Mouse (Mus musculus) liver, embryonic 14.5 days (tissue): Measurements from ENCODE around the gene Rasgef1a. TPM values are rescaled to one million over a fixed set of nuclear protein-coding genes. Genes with fewer than 3 reads are reported as not detected.

Experiments
- ATAC-seq: fragments of 200-750 bp; cut with Nextera tagmentation; 2 replicates; pipeline ENCODE4 v1.8.0; 2017; ENCODE audit warnings: moderate number of reproducible peaks, mild to moderate bottlenecking, moderate library complexity; ENCODE audit not compliant: insufficient read depth
- DNase-seq, 3 experiments: peaks; one replicate each; pipeline ENCODE4 v3.0.0-alpha.2; 2012 to 2013; ENCODE audit warnings: low read depth in 3 of 3, low spot score in 3 of 3
- H3K27ac ChIP-seq: fragments of 300-500 bp; sonication (generic); 2 replicates; pipeline ENCODE4 v1.5.1; 2014; ENCODE audit warnings: moderate library complexity, mild to moderate bottlenecking, control low read depth, inconsistent platforms
- H3K27me3 ChIP-seq: fragments of 300-500 bp; sonication (generic); 2 replicates; pipeline ENCODE4 v1.6.1; 2014; ENCODE audit warnings: mild to moderate bottlenecking, low read length, moderate library complexity; ENCODE audit not compliant: control insufficient read depth, insufficient read depth
- H3K36me3 ChIP-seq: fragments of 300-500 bp; sonication (generic); replicated peaks from 2 replicates; pipeline ENCODE4 v1.6.1; 2014; ENCODE audit warnings: low read depth; ENCODE audit not compliant: control insufficient read depth, insufficient read depth
- H3K4me1 ChIP-seq, 2 experiments: fragments of 200-500 bp in 1 of 2; fragments of 300-500 bp in 1 of 2; sonication (generic) in 1 of 2; replicated peaks; 2 replicates each; pipeline ENCODE4 v1.6.1; 2012 to 2014; ENCODE audit warnings: antibody characterized with exemption in 1 of 2, inconsistent platforms in 1 of 2, low read length in 1 of 2; ENCODE audit not compliant: control insufficient read depth in 2 of 2, insufficient read depth in 2 of 2
- H3K4me2 ChIP-seq: fragments of 300-500 bp; sonication (generic); 2 replicates; pipeline ENCODE4 v1.6.1; 2014; ENCODE audit warnings: low read depth, mild to moderate bottlenecking, control low read depth, moderate library complexity
- H3K4me3 ChIP-seq, 2 experiments: fragments of 200-500 bp in 1 of 2; fragments of 300-500 bp in 1 of 2; sonication (generic) in 1 of 2; 2 replicates each; pipeline ENCODE4 v1.5.1; 2012 to 2014; ENCODE audit warnings: low read depth in 2 of 2, low read length in 2 of 2, mild to moderate bottlenecking in 2 of 2, control low read depth in 1 of 2, inconsistent platforms in 1 of 2, moderate library complexity in 1 of 2; ENCODE audit not compliant: insufficient read depth in 1 of 2
- H3K9ac ChIP-seq: fragments of 300-500 bp; sonication (generic); replicated peaks from 2 replicates; pipeline ENCODE4 v1.6.1; 2014; ENCODE audit warnings: mild to moderate bottlenecking, control low read depth, moderate library complexity
- H3K9me3 ChIP-seq: fragments of 300-500 bp; sonication (generic); 2 replicates; pipeline ENCODE4 v1.6.1; 2016; ENCODE audit warnings: low read length, mixed read lengths; ENCODE audit not compliant: control insufficient read depth
- CTCF ChIP-seq: IDR thresholded peaks from 2 replicates; pipeline ENCODE4 v1.5.1; 2016; ENCODE audit warnings: antibody characterized with exemption, low read depth, control low read depth
- EP300 ChIP-seq: IDR thresholded peaks from 2 replicates; pipeline ENCODE4 v1.6.1; 2016; ENCODE audit warnings: antibody characterized with exemption, low read depth
- WGBS: fragments of 180-500 bp; shearing (Covaris S2); extraction: QIAGEN DNeasy Blood & Tissue Kit; methylation state at CpG from one replicate; pipeline ENCODE4 v1.1.7; 2014; ENCODE audit not compliant: insufficient replicate concordance; 5-methylcytosine and 5-hydroxymethylcytosine counted together
- polyA plus RNA-seq, 2 experiments: library from polyadenylated mRNA; depleted of rRNA in 1 of 2; stranded (reverse) in 1 of 2; unstranded in 1 of 2; fragments of >200 nt; fragmentation: Nextera tagmentation in 1 of 2; extraction: Ambion mirVana in 1 of 2; gene quantifications; 2 replicates each; pipeline versions ENCODE4 v1.2.1 to v1.2.3; 2012 to 2014

The Rasgef1a gene
- polyA plus RNA-seq, 2 experiments = 0.04 TPM; not detected in 1

DNA sequence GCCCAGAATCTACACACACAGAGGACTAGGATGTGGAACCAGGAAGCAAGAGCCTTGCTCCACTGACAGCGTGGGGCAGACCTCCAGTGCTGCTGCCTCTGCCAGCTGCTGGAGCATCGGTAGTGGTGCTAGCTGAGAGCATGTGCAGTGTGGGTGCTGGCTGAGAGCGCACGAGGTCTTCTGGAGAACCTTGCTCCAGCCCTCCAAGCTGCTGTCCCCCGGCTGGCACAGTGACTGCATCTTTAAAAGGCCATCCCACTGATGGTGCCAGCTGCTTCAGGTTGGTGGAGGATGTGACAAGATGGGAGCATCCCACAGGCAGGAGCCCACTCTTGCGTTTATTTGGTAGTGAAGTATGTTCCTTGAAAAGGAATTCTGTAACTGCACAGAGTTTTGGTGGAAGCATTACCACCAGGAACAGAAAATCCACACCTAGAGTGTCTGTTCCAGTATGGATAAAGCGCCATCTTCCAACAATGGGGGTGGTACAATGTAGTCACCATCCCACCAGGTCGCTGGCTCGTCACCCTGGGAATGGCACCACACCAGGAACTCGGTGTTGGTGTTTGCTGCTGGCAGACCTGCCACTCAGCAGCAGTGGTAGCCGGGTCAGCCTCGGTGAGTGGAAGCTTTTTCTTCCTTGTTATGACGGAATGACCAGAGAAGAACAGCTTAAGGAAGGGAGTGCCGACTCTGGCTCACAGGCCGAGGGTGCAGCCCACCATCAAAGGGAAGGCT lies 11.8 kb downstream of the Rasgef1a start:
- Histone ChIP-seq H3K27me3 (no peaks in the 10 kb centered on the region), H3K27ac (no peak overlapping the region), H3K4me3 (no peak overlapping the region), H3K9ac (no peak overlapping the region), H3K9me3 (no peaks in the 10 kb centered on the region), H3K4me1 (no peaks in the 10 kb centered on the region), H3K36me3 (no peaks in the 10 kb centered on the region), H3K4me2 (no peak overlapping the region)
- no peak for TF ChIP-seq EP300
- no peak for ATAC-seq
- no peak for DNase-seq
- WGBS = 52% methylated on average over 15 of the region's 15 CpGs

DNA sequence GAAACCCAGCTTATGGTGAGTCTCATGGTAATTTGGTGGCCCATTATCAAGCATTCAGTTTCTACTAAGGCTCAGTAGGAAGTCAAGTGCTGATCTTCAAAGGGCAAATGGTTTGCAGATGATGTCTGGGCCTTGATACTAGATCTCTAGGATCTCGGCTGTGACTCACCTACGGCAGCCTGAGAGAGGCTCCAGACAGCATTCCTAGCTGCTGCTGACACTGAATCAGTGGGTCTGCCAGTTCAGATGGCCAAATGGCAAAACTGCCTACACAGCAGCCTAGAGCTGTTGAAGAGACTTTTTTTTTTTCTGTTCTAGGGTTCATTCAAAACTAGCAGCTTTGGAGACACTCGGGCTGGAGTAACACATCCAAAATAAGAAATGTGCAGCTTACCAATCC lies 15.8 kb downstream of the Rasgef1a start:
- no peak overlapping the region for H3K9ac ChIP-seq
- no peak overlapping the region for H3K27ac ChIP-seq
- no peak for TF ChIP-seq CTCF
- no peak for TF ChIP-seq EP300
- 69% methylated on average over 3 of the region's 3 CpGs for WGBS
- DNase-seq (no peak), ATAC-seq (no peak)
- H3K9me3 ChIP-seq = no peaks in the 10 kb centered on the region
- H3K4me1 ChIP-seq = no peaks in the 10 kb centered on the region
- H3K4me3 ChIP-seq = no peak overlapping the region
- H3K4me2 ChIP-seq = no peak overlapping the region
- H3K36me3 ChIP-seq = no peaks in the 10 kb centered on the region
- H3K27me3 ChIP-seq = no peaks in the 10 kb centered on the region

DNA sequence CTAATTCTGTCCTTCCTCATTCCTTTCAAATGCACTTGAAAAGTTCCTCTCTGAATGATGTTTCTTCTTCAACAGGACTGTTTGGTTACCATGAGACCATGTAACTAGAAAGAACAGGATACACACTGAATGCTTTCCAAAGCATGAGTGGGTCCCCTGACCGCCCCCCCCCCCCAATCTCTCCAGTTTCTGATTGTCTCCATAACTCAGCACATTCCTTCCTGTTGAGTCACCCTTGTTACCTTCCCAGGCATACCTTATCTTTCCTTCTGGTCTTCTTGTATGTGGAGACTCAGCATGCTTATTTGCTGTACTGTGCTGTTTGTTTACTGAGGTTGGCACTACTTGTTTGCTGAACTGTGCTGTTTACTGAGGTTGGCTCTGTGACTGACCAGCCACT lies 20.2 kb downstream of the Rasgef1a start:
- H3K4me1 ChIP-seq = no peaks in the 10 kb centered on the region
- H3K4me2 ChIP-seq = no peak overlapping the region
- ATAC-seq = no peak
- no peaks in the 10 kb centered on the region for H3K9me3 ChIP-seq
- H3K27ac ChIP-seq = no peak overlapping the region
- H3K4me3 ChIP-seq = no peak overlapping the region
- H3K36me3 ChIP-seq = no peaks in the 10 kb centered on the region
- WGBS = 38% methylated on average over 1 of the region's 1 CpGs
- H3K9ac ChIP-seq = no peak overlapping the region
- no peak for TF ChIP-seq EP300
- H3K27me3 ChIP-seq = no peaks in the 10 kb centered on the region
- DNase-seq = no peak

DNA sequence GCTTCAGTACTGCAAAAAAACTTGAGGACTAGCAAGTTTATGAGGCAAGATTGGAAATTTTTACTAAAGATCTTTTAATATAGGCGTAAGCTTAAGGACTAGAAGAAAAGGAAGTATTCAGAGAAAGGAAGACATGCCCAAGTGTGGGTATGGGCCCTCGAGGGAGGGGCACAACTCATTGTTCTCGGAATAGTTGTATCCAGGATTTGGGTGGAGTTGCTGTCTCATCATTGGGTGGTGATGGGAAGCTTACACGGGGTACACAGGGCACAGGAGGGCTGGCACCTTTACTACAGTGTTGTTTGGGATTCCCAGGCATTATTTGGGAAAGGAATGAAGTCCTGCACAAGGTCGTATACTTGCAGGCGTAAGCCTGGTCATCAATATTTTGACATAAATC lies 24.4 kb downstream of the Rasgef1a start:
- no peak for ATAC-seq
- TF ChIP-seq CTCF = no peak
- no peak for TF ChIP-seq EP300
- 38% methylated on average over 6 of the region's 6 CpGs for WGBS

DNA sequence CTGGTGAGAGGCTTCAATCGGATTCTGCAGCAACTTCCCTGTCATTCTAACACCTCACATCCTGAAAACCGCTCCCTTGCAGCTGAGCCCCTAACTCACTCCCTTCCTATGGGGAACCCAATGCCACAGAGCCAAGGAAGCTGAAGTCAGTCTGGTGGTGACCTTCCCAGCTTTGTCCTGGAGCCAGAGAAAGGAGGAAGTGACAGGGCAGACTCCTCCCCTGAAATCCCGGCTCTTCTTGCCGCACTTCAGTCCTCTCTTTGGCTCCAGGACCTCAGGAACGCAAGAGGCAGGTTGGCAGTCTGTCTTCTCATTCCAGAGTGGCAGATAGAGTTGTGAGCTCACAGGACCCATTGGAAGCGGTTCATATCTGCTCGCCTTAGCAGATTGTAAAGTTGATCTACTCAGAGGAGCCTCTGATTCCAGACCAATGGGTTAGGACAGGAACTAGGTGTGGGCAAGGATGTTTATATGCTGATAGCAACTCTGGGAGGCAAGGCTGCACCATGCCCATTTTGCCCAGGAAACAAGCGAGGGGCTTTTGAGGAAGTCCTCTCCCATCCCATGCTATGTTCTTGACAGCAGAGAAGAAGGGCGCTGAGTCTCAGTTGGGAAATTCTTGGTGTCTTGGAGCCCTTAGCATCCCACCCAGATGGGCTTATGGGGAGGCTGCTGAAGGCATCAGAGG lies 25.0 kb downstream of the Rasgef1a start:
- H3K9me3 ChIP-seq = no peaks in the 10 kb centered on the region
- no peak overlapping the region for H3K27ac ChIP-seq
- no peaks in the 10 kb centered on the region for H3K4me1 ChIP-seq
- DNase-seq (no peak), ATAC-seq (no peak)
- no peaks in the 10 kb centered on the region for H3K36me3 ChIP-seq
- H3K9ac ChIP-seq = no peak overlapping the region
- WGBS = 32% methylated on average over 9 of the region's 9 CpGs
- H3K4me2 ChIP-seq = no peak overlapping the region
- no peaks in the 10 kb centered on the region for H3K27me3 ChIP-seq
- TF ChIP-seq CTCF = no peak
- no peak for TF ChIP-seq EP300
- no peak overlapping the region for H3K4me3 ChIP-seq

More for the DNA sequence above, 24.4 kb downstream of the Rasgef1a start:
- H3K4me3 ChIP-seq = no peak overlapping the region
- H3K9ac ChIP-seq = no peak overlapping the region
- DNase-seq = no peak
- no peaks in the 10 kb centered on the region for H3K9me3 ChIP-seq
- H3K4me2 ChIP-seq = no peak overlapping the region
- no peak overlapping the region for H3K27ac ChIP-seq
- H3K36me3 ChIP-seq = no peaks in the 10 kb centered on the region
- H3K27me3 ChIP-seq = no peaks in the 10 kb centered on the region
- H3K4me1 ChIP-seq = no peaks in the 10 kb centered on the region
